ENCODE assay signal across 9 mouse cellular contexts in genomic region chr7:127691221-127691989, GRCm38 (mm10). TPM values are rescaled to one million over a fixed set of nuclear protein-coding genes. Genes with fewer than 3 reads are reported as not detected.
DNase-seq lines count a peak whose midpoint lies in the region; ATAC-seq and TF ChIP-seq lines count a peak whose summit lies in the region.
"Had no signal": no experiment of that assay in that cellular context is flagged by ENCODE, and none has a peak within 500 bp of the region (broad histone marks: within the 10 kb centered on the region; RNA-seq: fewer than 3 reads in every experiment).

No protein-coding gene starts in this region.

- peak; percentile 78 for DNase-seq in adrenal gland, adult 8-10 months
- DNase-seq in embryo, embryonic 10.5 days (ENCODE audit: low spot score): peak; percentile 76
- DNase-seq in heart, adult 11 months: peak; percentile 99
- DNase-seq in liver, embryonic 11.5 days (ENCODE audit: low spot score): peak; percentile 46
- peak; percentile 59 for DNase-seq in neural tube, embryonic 11.5 days (ENCODE audit: low spot score)
- DNase-seq in urinary bladder, postnatal 25 days (ENCODE audit: low spot score): peak; percentile 75
- no peak for DNase-seq in thymus, adult 2 months

- H3K4me3 ChIP-seq in intestine, postnatal 0 days (ENCODE audit: low read depth, low read length): peak overlapping the region; percentile 26
- peak overlapping the region; percentile 34; the same call in 1 of the 2 replicates for H3K4me3 ChIP-seq in liver, embryonic 11.5 days (ENCODE audit: low read depth, low read length)
- H3K4me3 ChIP-seq in neural tube, embryonic 11.5 days (ENCODE audit: low read depth, low read length): no peak overlapping the region
- no peak overlapping the region for H3K4me3 ChIP-seq in thymus, adult 2 months (ENCODE audit: control insufficient read depth, insufficient read depth, low read length)

- peak overlapping the region; percentile 40 for H3K9ac ChIP-seq in intestine, postnatal 0 days (ENCODE audit: low read depth, low read length)
- 0 out of 2 replicates have a peak overlapping the region, but pooled peaks have one; percentile 37 for H3K9ac ChIP-seq in liver, embryonic 11.5 days (ENCODE audit: low read depth, low read length)
- H3K9ac ChIP-seq in neural tube, embryonic 11.5 days (ENCODE audit: low read length): peak overlapping the region; percentile 44

- H3K36me3 ChIP-seq in intestine, postnatal 0 days (ENCODE audit: control insufficient read depth, insufficient read depth): no peaks in the 10 kb centered on the region
- no peaks in the 10 kb centered on the region for H3K36me3 ChIP-seq in liver, embryonic 11.5 days (ENCODE audit: control insufficient read depth, insufficient read depth, low read length)
- H3K36me3 ChIP-seq in neural tube, embryonic 11.5 days (ENCODE audit: control insufficient read depth, insufficient read depth, low read length): no peaks in the 10 kb centered on the region; the same call in 1 of the 2 replicates
- no peaks in the 10 kb centered on the region for H3K36me3 ChIP-seq in thymus, adult 2 months (ENCODE audit: control insufficient read depth, insufficient read depth, low read length)

- TF ChIP-seq CTCF in intestine, postnatal 0 days (IDR thresholded peaks at IDR 0.05; ENCODE audit: low read depth): no peak; the same call in 1 of the 2 replicates
- no peak for TF ChIP-seq CTCF in thymus, adult 2 months (IDR thresholded peaks at IDR 0.05; ENCODE audit: borderline replicate concordance, control insufficient read depth, extremely low read depth, insufficient read depth, low read length, poor library complexity)

- no peaks in the 10 kb centered on the region for H3K9me3 ChIP-seq in intestine, postnatal 0 days (ENCODE audit: control insufficient read depth)
- H3K9me3 ChIP-seq in liver, embryonic 11.5 days (ENCODE audit: control insufficient read depth, low read length): no peaks in the 10 kb centered on the region
- no peaks in the 10 kb centered on the region for H3K9me3 ChIP-seq in neural tube, embryonic 11.5 days (ENCODE audit: control insufficient read depth, low read length)

- peak overlapping the region; percentile 64 for H3K4me2 ChIP-seq in intestine, postnatal 0 days (replicated peaks; ENCODE audit: low read depth)
- H3K4me2 ChIP-seq in liver, embryonic 11.5 days: peak overlapping the region; percentile 64
- H3K4me2 ChIP-seq in neural tube, embryonic 11.5 days (ENCODE audit: low read depth): peak overlapping the region; percentile 33

- TF ChIP-seq POLR2A in thymus, adult 2 months (IDR thresholded peaks at IDR 0.05; ENCODE audit: control insufficient read depth, extremely low read depth, insufficient read depth, low read length, poor library complexity): no peak

- ATAC-seq in intestine, postnatal 0 days: peak; percentile 75
- ATAC-seq in liver, embryonic 11.5 days (replicated peaks; ENCODE audit: low FRiP score): no peak
- no peak for ATAC-seq in neural tube, embryonic 11.5 days (ENCODE audit: insufficient read depth, low FRiP score, low TSS enrichment)

- H3K4me1 ChIP-seq in intestine, postnatal 0 days (replicated peaks; ENCODE audit: control insufficient read depth, insufficient read depth, low read length): peaks cover 8% of the 10 kb centered on the region; the same call in 1 of the 2 replicates
- H3K4me1 ChIP-seq in liver, embryonic 11.5 days (replicated peaks; ENCODE audit: control insufficient read depth, insufficient read depth, low read length): peaks cover 13% of the 10 kb centered on the region
- peaks cover 7% of the 10 kb centered on the region for H3K4me1 ChIP-seq in neural tube, embryonic 11.5 days (ENCODE audit: control insufficient read depth, insufficient read depth, low read length)
- H3K4me1 ChIP-seq in thymus, adult 2 months (replicated peaks; ENCODE audit: control insufficient read depth, insufficient read depth, low read length): no peaks in the 10 kb centered on the region

- peak overlapping the region; percentile 54 for H3K27ac ChIP-seq in intestine, postnatal 0 days (ENCODE audit: low read depth, low read length)
- H3K27ac ChIP-seq in liver, embryonic 11.5 days (ENCODE audit: low read depth, low read length): no peak overlapping the region; the same call in 1 of the 2 replicates
- peak overlapping the region; percentile 60; the same call in 1 of the 2 replicates for H3K27ac ChIP-seq in neural tube, embryonic 11.5 days (ENCODE audit: low read depth, low read length)
- H3K27ac ChIP-seq in thymus, adult 2 months (ENCODE audit: control insufficient read depth, insufficient read depth, low read length): no peak overlapping the region

- H3K27me3 ChIP-seq in intestine, postnatal 0 days (replicated peaks; ENCODE audit: control insufficient read depth, insufficient read depth, low read length): no peaks in the 10 kb centered on the region
- H3K27me3 ChIP-seq in liver, embryonic 11.5 days (replicated peaks; ENCODE audit: control insufficient read depth, insufficient read depth, low read length): no peaks in the 10 kb centered on the region
- H3K27me3 ChIP-seq in neural tube, embryonic 11.5 days (ENCODE audit: control insufficient read depth, insufficient read depth, low read length): no peaks in the 10 kb centered on the region
- H3K27me3 ChIP-seq in thymus, adult 2 months (ENCODE audit: control insufficient read depth, insufficient read depth, low read length): no peaks in the 10 kb centered on the region

- WGBS in intestine, postnatal 0 days: 7% methylated on average over 15 of the region's 15 CpGs
- WGBS in liver, embryonic 11.5 days: 20% methylated on average over 15 of the region's 15 CpGs
- 5% methylated on average over 15 of the region's 15 CpGs for WGBS in neural tube, embryonic 11.5 days
- 89% methylated on average over 15 of the region's 15 CpGs for whole genome bisulfite sequencing in thymus, adult 2 months

RNA-seq across cellular contexts. Expression of gene Bcl7c, which starts 17.3 kb away (rescaled TPM):
- total RNA-seq in adrenal gland, adult 8-10 months (2022): 100 to 1,000 TPM in 2 of 4 experiments, 10 to 100 TPM in 2; 75.9 to 120 (median 98.1) TPM
- polyA plus RNA-seq in intestine, postnatal 0 days (2015; fragmentation: Nextera tagmentation; extraction: Ambion mirVana): 26.6 and 27.7 TPM in 2 replicates
- polyA plus RNA-seq in liver, embryonic 11.5 days (2014; fragmentation: Nextera tagmentation; extraction: Ambion mirVana): 46.8 and 50.7 TPM in 2 replicates
- 54.5 and 55.5 TPM in 2 replicates for polyA plus RNA-seq in neural tube, embryonic 11.5 days (2014; fragmentation: Nextera tagmentation; extraction: Ambion mirVana)
- polyA plus RNA-seq in thymus, adult 2 months (2012; rRNA removed): 61.2 and 76.1 TPM in 2 replicates

RNA-seq across cellular contexts. Expression of gene Ctf1, which starts 21.1 kb away (rescaled TPM):
- 1 to 10 TPM; 2.2 to 4.5 (median 2.7) TPM for total RNA-seq in adrenal gland, adult 8-10 months (2022)
- polyA plus RNA-seq in intestine, postnatal 0 days (2015; fragmentation: Nextera tagmentation; extraction: Ambion mirVana): 4.1 TPM in 2 replicates
- polyA plus RNA-seq in liver, embryonic 11.5 days (2014; fragmentation: Nextera tagmentation; extraction: Ambion mirVana): 5.5 and 5.8 TPM in 2 replicates
- polyA plus RNA-seq in neural tube, embryonic 11.5 days (2014; fragmentation: Nextera tagmentation; extraction: Ambion mirVana): 6.0 and 8.8 TPM in 2 replicates
- 15.8 and 16.3 TPM in 2 replicates for polyA plus RNA-seq in thymus, adult 2 months (2012; rRNA removed)

RNA-seq across cellular contexts. Expression of gene Ctf2, which starts 40.6 kb away (rescaled TPM):
- total RNA-seq in adrenal gland, adult 8-10 months (2022): not detected
- not detected in 2 replicates for polyA plus RNA-seq in intestine, postnatal 0 days (2015; fragmentation: Nextera tagmentation; extraction: Ambion mirVana)
- polyA plus RNA-seq in liver, embryonic 11.5 days (2014; fragmentation: Nextera tagmentation; extraction: Ambion mirVana): 0.25 and 0.40 TPM in 2 replicates
- polyA plus RNA-seq in neural tube, embryonic 11.5 days (2014; fragmentation: Nextera tagmentation; extraction: Ambion mirVana): 0.18 TPM in 1 of 2 replicates, not detected in the other
- polyA plus RNA-seq in thymus, adult 2 months (2012; rRNA removed): not detected in 2 replicates
- polyA plus RNA-seq: frontal cortex, adult 2 months had no signal

RNA-seq across cellular contexts. Expression of gene Fbxl19, which starts 52.9 kb away (rescaled TPM):
- 10 to 100 TPM; 13.5 to 18.6 (median 16.5) TPM for total RNA-seq in adrenal gland, adult 8-10 months (2022)
- 2.1 and 2.2 TPM in 2 replicates for polyA plus RNA-seq in intestine, postnatal 0 days (2015; fragmentation: Nextera tagmentation; extraction: Ambion mirVana)
- 3.1 and 3.7 TPM in 2 replicates for polyA plus RNA-seq in liver, embryonic 11.5 days (2014; fragmentation: Nextera tagmentation; extraction: Ambion mirVana)
- 6.7 and 7.7 TPM in 2 replicates for polyA plus RNA-seq in neural tube, embryonic 11.5 days (2014; fragmentation: Nextera tagmentation; extraction: Ambion mirVana)
- polyA plus RNA-seq in thymus, adult 2 months (2012; rRNA removed): 38.9 and 43.7 TPM in 2 replicates

Comparison
In these comparisons a context has a peak if more than half of its experiments do, and no peak if none do; other contexts are left out.
1. H3K27ac ChIP-seq: peak in intestine, postnatal 0 days (single experiment) and neural tube, embryonic 11.5 days (single experiment); none in liver, embryonic 11.5 days (single experiment) and thymus, adult 2 months (single experiment).
2. H3K4me3 ChIP-seq: peak in intestine, postnatal 0 days (single experiment) and liver, embryonic 11.5 days (single experiment); none in neural tube, embryonic 11.5 days (single experiment) and thymus, adult 2 months (single experiment).
3. Peak in every context shown above with its lines, with median percentiles within 50 percentile points of each other: H3K4me2 ChIP-seq and H3K9ac ChIP-seq.